Mouse (Mus musculus): ENCODE measurements at regions not wholly inside any gene's neighbourhood (a gene's known extent, or its start where the extent isn't known, plus 50 kb on each side); places are given as distances from the start of the nearest gene placed in this dataset.
"Not testable (repeated sequence)": the region's sequence is repeated elsewhere in the genome, so short reads cannot be mapped to it uniquely, and the experiment has no call there.

GRCm38 (mm10) chr13:26154701-26155471 is 615.1 kb downstream of the Hdgfl1 start:
- H3K4me2 ChIP-seq (ENCODE audit: low read depth, low read length) = no peak overlapping the region
- WGBS = 34% methylated on average over 12 of the region's 12 CpGs
- H3K4me3 ChIP-seq (ENCODE audit: low read length) = no peak overlapping the region
- no peaks in the 10 kb centered on the region for H3K36me3 ChIP-seq (ENCODE audit: control insufficient read depth, insufficient read depth, low read length)
- H3K4me1 ChIP-seq (ENCODE audit: control insufficient read depth, insufficient read depth, low read length) = peaks cover 4% of the 10 kb centered on the region; the same call in 1 of the 2 replicates
- ATAC-seq = peak; percentile 95
- no peaks in the 10 kb centered on the region for H3K27me3 ChIP-seq (replicated peaks; ENCODE audit: control insufficient read depth, insufficient read depth, low read length)
- H3K9me3 ChIP-seq (ENCODE audit: control insufficient read depth, low read length) = no peaks in the 10 kb centered on the region
- H3K27ac ChIP-seq (ENCODE audit: low read length) = no peak overlapping the region
- H3K9ac ChIP-seq (ENCODE audit: low read depth, low read length) = no peak overlapping the region

DNA sequence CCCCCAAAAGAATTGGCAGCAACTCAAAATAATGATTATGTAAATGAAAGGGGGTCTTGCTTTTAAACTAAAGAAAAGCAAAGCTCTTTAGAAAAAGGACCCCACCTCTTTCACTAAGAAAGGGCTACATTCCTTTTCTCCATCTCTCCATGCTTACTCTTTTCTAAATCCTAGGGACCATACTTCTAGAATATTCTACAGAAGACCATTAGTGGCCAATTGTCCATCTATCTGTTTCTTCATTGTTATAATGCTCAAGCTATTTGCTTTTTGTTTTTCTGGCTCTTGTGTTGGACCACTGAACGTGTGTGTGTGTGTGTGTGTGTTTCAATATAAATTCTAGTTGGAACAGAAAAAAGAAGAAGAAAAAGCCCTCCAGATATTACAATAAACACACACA is 615.7 kb downstream of the Hdgfl1 start:
- H3K4me1 ChIP-seq (ENCODE audit: control insufficient read depth, insufficient read depth, low read length) = peaks cover 4% of the 10 kb centered on the region; the same call in 1 of the 2 replicates
- H3K9ac ChIP-seq (ENCODE audit: low read depth, low read length) = no peak overlapping the region
- no peaks in the 10 kb centered on the region for H3K36me3 ChIP-seq (ENCODE audit: control insufficient read depth, insufficient read depth, low read length)
- ATAC-seq = no peak
- no peaks in the 10 kb centered on the region for H3K27me3 ChIP-seq (replicated peaks; ENCODE audit: control insufficient read depth, insufficient read depth, low read length)
- H3K27ac ChIP-seq (ENCODE audit: low read length) = no peak overlapping the region
- no peaks in the 10 kb centered on the region for H3K9me3 ChIP-seq (ENCODE audit: control insufficient read depth, low read length)
- H3K4me2 ChIP-seq (ENCODE audit: low read depth, low read length) = no peak overlapping the region
- WGBS = 75% methylated on average over 1 of the region's 1 CpGs
- H3K4me3 ChIP-seq (ENCODE audit: low read length) = no peak overlapping the region

DNA sequence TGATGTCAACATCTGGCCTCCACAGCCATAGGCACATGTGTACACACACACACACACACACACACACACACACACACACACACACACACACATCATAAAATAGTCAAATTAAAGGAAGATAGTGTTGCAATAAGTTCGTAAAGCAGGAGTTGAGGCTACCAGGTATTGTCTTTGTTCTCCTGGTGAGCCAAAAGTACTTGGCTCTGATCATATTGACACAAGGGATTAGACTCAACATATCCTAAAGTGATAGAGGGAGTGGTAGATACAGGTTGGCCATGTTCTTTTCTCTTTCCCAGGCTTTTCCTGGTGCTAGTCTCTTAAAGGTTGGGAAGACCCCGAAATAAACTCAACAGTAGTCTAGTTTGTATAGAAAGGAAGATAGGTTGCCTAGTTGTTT is 616.9 kb downstream of the Hdgfl1 start:
- Histone ChIP-seq H3K4me3 (ENCODE audit: low read length) (no peak overlapping the region), H3K36me3 (ENCODE audit: control insufficient read depth, insufficient read depth, low read length) (no peaks in the 10 kb centered on the region), H3K4me2 (ENCODE audit: low read depth, low read length) (no peak overlapping the region), H3K9me3 (ENCODE audit: control insufficient read depth, low read length) (no peaks in the 10 kb centered on the region), H3K9ac (ENCODE audit: low read depth, low read length) (no peak overlapping the region), H3K4me1 (ENCODE audit: control insufficient read depth, insufficient read depth, low read length) (peaks cover 4% of the 10 kb centered on the region; the same call in 1 of the 2 replicates), H3K27ac (ENCODE audit: low read length) (no peak overlapping the region), H3K27me3 (replicated peaks; ENCODE audit: control insufficient read depth, insufficient read depth, low read length) (no peaks in the 10 kb centered on the region)
- 88% methylated on average over 2 of the region's 2 CpGs for WGBS
- no peak for ATAC-seq

GRCm38 (mm10) chr13:26150426-26150825 is 619.5 kb downstream of the Hdgfl1 start:
- Histone ChIP-seq H3K4me2 (ENCODE audit: low read depth, low read length) (no peak overlapping the region), H3K27ac (ENCODE audit: low read length) (no peak overlapping the region), H3K27me3 (replicated peaks; ENCODE audit: control insufficient read depth, insufficient read depth, low read length) (no peaks in the 10 kb centered on the region), H3K9ac (ENCODE audit: low read depth, low read length) (no peak overlapping the region), H3K36me3 (ENCODE audit: control insufficient read depth, insufficient read depth, low read length) (no peaks in the 10 kb centered on the region), H3K4me1 (ENCODE audit: control insufficient read depth, insufficient read depth, low read length) (peaks cover 4% of the 10 kb centered on the region; the same call in 1 of the 2 replicates), H3K9me3 (ENCODE audit: control insufficient read depth, low read length) (no peaks in the 10 kb centered on the region), H3K4me3 (ENCODE audit: low read length) (no peak overlapping the region)
- no peak for ATAC-seq
- 68% methylated on average over 1 of the region's 1 CpGs for WGBS

- no peaks in the 10 kb centered on the region for H3K36me3 ChIP-seq (ENCODE audit: control insufficient read depth, insufficient read depth, low read length)
- H3K27ac ChIP-seq (ENCODE audit: low read length) = no peak overlapping the region
- WGBS = 84% methylated on average over 2 of the region's 2 CpGs
- H3K9me3 ChIP-seq (ENCODE audit: control insufficient read depth, low read length) = no peaks in the 10 kb centered on the region
- no peak overlapping the region for H3K4me2 ChIP-seq (ENCODE audit: low read depth, low read length)
- no peaks in the 10 kb centered on the region for H3K4me1 ChIP-seq (ENCODE audit: control insufficient read depth, insufficient read depth, low read length)
- no peak overlapping the region for H3K9ac ChIP-seq (ENCODE audit: low read depth, low read length)
- no peak overlapping the region for H3K4me3 ChIP-seq (ENCODE audit: low read length)
- no peaks in the 10 kb centered on the region for H3K27me3 ChIP-seq (replicated peaks; ENCODE audit: control insufficient read depth, insufficient read depth, low read length)
- no peak for ATAC-seq
Measured at GRCm38 (mm10) chr13:26142811-26143210, 627.2 kb downstream of the Hdgfl1 start.

- no peaks in the 10 kb centered on the region for H3K36me3 ChIP-seq (ENCODE audit: control insufficient read depth, insufficient read depth, low read length)
- no peak overlapping the region for H3K9ac ChIP-seq (ENCODE audit: low read depth, low read length)
- no peaks in the 10 kb centered on the region for H3K4me1 ChIP-seq (ENCODE audit: control insufficient read depth, insufficient read depth, low read length)
- H3K4me3 ChIP-seq (ENCODE audit: low read length) = no peak overlapping the region
- ATAC-seq = no peak
- H3K27ac ChIP-seq (ENCODE audit: low read length) = no peak overlapping the region
- no peaks in the 10 kb centered on the region for H3K27me3 ChIP-seq (replicated peaks; ENCODE audit: control insufficient read depth, insufficient read depth, low read length)
- H3K9me3 ChIP-seq (ENCODE audit: control insufficient read depth, low read length) = no peaks in the 10 kb centered on the region
- H3K4me2 ChIP-seq (ENCODE audit: low read depth, low read length) = no peak overlapping the region
- 63% methylated on average over 1 of the region's 1 CpGs for WGBS
Measured at GRCm38 (mm10) chr13:26119363-26119762, 650.6 kb downstream of the Hdgfl1 start.

- Histone ChIP-seq H3K4me3 (ENCODE audit: low read length) (no peak overlapping the region), H3K27ac (ENCODE audit: low read length) (no peak overlapping the region), H3K4me1 (ENCODE audit: control insufficient read depth, insufficient read depth, low read length) (no peaks in the 10 kb centered on the region), H3K9me3 (ENCODE audit: control insufficient read depth, low read length) (no peaks in the 10 kb centered on the region), H3K9ac (ENCODE audit: low read depth, low read length) (no peak overlapping the region), H3K4me2 (ENCODE audit: low read depth, low read length) (no peak overlapping the region), H3K27me3 (replicated peaks; ENCODE audit: control insufficient read depth, insufficient read depth, low read length) (no peaks in the 10 kb centered on the region), H3K36me3 (ENCODE audit: control insufficient read depth, insufficient read depth, low read length) (no peaks in the 10 kb centered on the region)
- 90% methylated on average over 7 of the region's 7 CpGs for WGBS
- no peak for ATAC-seq
Measured at GRCm38 (mm10) chr13:26114136-26114535, 655.8 kb downstream of the Hdgfl1 start.

GRCm38 (mm10) chr13:26113723-26114122 is 656.2 kb downstream of the Hdgfl1 start:
- not testable (repeated sequence) for H3K9me3 ChIP-seq (ENCODE audit: control insufficient read depth, low read length); H3K36me3 ChIP-seq (ENCODE audit: control insufficient read depth, insufficient read depth, low read length); ATAC-seq; H3K4me2 ChIP-seq (ENCODE audit: low read depth, low read length); H3K9ac ChIP-seq (ENCODE audit: low read depth, low read length); H3K4me1 ChIP-seq (ENCODE audit: control insufficient read depth, insufficient read depth, low read length); H3K27me3 ChIP-seq (replicated peaks; ENCODE audit: control insufficient read depth, insufficient read depth, low read length); H3K4me3 ChIP-seq (ENCODE audit: low read length); H3K27ac ChIP-seq (ENCODE audit: low read length)
- WGBS = 64% methylated on average over 1 of the region's 1 CpGs

GRCm38 (mm10) chr13:26112579-26112978 is 657.4 kb downstream of the Hdgfl1 start:
- H3K4me1 ChIP-seq (ENCODE audit: control insufficient read depth, insufficient read depth, low read length) = no peaks in the 10 kb centered on the region
- no peak overlapping the region for H3K4me2 ChIP-seq (ENCODE audit: low read depth, low read length)
- no peaks in the 10 kb centered on the region for H3K27me3 ChIP-seq (replicated peaks; ENCODE audit: control insufficient read depth, insufficient read depth, low read length)
- no peaks in the 10 kb centered on the region for H3K9me3 ChIP-seq (ENCODE audit: control insufficient read depth, low read length)
- ATAC-seq = no peak
- H3K4me3 ChIP-seq (ENCODE audit: low read length) = no peak overlapping the region
- H3K9ac ChIP-seq (ENCODE audit: low read depth, low read length) = no peak overlapping the region
- H3K36me3 ChIP-seq (ENCODE audit: control insufficient read depth, insufficient read depth, low read length) = no peaks in the 10 kb centered on the region
- no peak overlapping the region for H3K27ac ChIP-seq (ENCODE audit: low read length)

DNA sequence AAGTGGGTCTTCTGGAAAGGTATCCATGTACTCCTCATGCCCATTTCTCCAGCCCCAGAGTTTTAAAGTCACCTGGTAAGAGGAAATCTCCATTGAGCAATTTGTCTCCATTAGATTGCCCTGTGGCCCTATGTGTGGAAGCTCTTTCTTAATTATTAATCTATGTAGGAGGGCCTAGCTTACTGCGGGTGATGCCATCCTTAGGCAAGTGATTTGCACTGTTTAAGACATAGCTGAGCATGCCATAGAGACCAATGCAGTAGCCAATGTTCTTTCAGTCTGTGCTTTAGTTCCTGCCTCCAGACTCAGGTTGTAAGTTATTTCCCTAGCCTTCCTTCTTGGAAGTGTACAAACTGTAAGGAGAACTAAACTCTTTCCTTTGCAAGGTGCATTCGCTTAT is 661.0 kb downstream of the Hdgfl1 start:
- Histone ChIP-seq H3K4me2 (ENCODE audit: low read depth, low read length) (no peak overlapping the region), H3K4me1 (ENCODE audit: control insufficient read depth, insufficient read depth, low read length) (no peaks in the 10 kb centered on the region), H3K9ac (ENCODE audit: low read depth, low read length) (no peak overlapping the region), H3K4me3 (ENCODE audit: low read length) (no peak overlapping the region), H3K9me3 (ENCODE audit: control insufficient read depth, low read length) (no peaks in the 10 kb centered on the region), H3K27ac (ENCODE audit: low read length) (no peak overlapping the region), H3K36me3 (ENCODE audit: control insufficient read depth, insufficient read depth, low read length) (no peaks in the 10 kb centered on the region), H3K27me3 (replicated peaks; ENCODE audit: control insufficient read depth, insufficient read depth, low read length) (no peaks in the 10 kb centered on the region)
- no peak for ATAC-seq
- 93% methylated on average over 2 of the region's 2 CpGs for WGBS
